Mouse (Mus musculus): Measurements from ENCODE around the gene Lsamp.

The Lsamp gene

GRCm38 (mm10) chr16:42016791-42017643, 2032.9 kb downstream of the Lsamp start:
- Histone ChIP-seq H3K36me3 (ENCODE audit: control insufficient read depth, insufficient read depth, low read length, poor library complexity, severe bottlenecking) (no peaks in the 10 kb centered on the region), H3K27me3 (ENCODE audit: control insufficient read depth, insufficient read depth, low read length, poor library complexity, severe bottlenecking) (no peaks in the 10 kb centered on the region)
- no peak for DNase-seq (ENCODE audit: low read depth, low spot score)

GRCm38 (mm10) chr16:42022566-42022965, 2038.4 kb downstream of the Lsamp start:
- H3K27me3 ChIP-seq (ENCODE audit: control insufficient read depth, insufficient read depth, low read length, poor library complexity, severe bottlenecking) = no peaks in the 10 kb centered on the region
- DNase-seq (ENCODE audit: low read depth, low spot score) = no peak
- no peaks in the 10 kb centered on the region for H3K36me3 ChIP-seq (ENCODE audit: control insufficient read depth, insufficient read depth, low read length, poor library complexity, severe bottlenecking)

GRCm38 (mm10) chr16:42032030-42032429, 2047.9 kb downstream of the Lsamp start:
- DNase-seq (ENCODE audit: low read depth, low spot score) = no peak
- H3K27me3 ChIP-seq (ENCODE audit: control insufficient read depth, insufficient read depth, low read length, poor library complexity, severe bottlenecking) = no peaks in the 10 kb centered on the region
- no peaks in the 10 kb centered on the region for H3K36me3 ChIP-seq (ENCODE audit: control insufficient read depth, insufficient read depth, low read length, poor library complexity, severe bottlenecking)

- DNase-seq (ENCODE audit: low read depth, low spot score) = no peak
- no peaks in the 10 kb centered on the region for H3K36me3 ChIP-seq (ENCODE audit: control insufficient read depth, insufficient read depth, low read length, poor library complexity, severe bottlenecking)
- no peaks in the 10 kb centered on the region for H3K27me3 ChIP-seq (ENCODE audit: control insufficient read depth, insufficient read depth, low read length, poor library complexity, severe bottlenecking)
Measured at GRCm38 (mm10) chr16:42033449-42033848, 2049.3 kb downstream of the Lsamp start.

- no peaks in the 10 kb centered on the region for H3K27me3 ChIP-seq (ENCODE audit: control insufficient read depth, insufficient read depth, low read length, poor library complexity, severe bottlenecking)
- no peaks in the 10 kb centered on the region for H3K36me3 ChIP-seq (ENCODE audit: control insufficient read depth, insufficient read depth, low read length, poor library complexity, severe bottlenecking)
- no peak for DNase-seq (ENCODE audit: low read depth, low spot score)
Measured at GRCm38 (mm10) chr16:42048138-42048537, 2064.0 kb downstream of the Lsamp start.

- Histone ChIP-seq H3K36me3 (ENCODE audit: control insufficient read depth, insufficient read depth, low read length, poor library complexity, severe bottlenecking) (no peaks in the 10 kb centered on the region), H3K27me3 (ENCODE audit: control insufficient read depth, insufficient read depth, low read length, poor library complexity, severe bottlenecking) (no peaks in the 10 kb centered on the region)
- no peak for DNase-seq (ENCODE audit: low read depth, low spot score)
Measured at GRCm38 (mm10) chr16:42059927-42060326, 2075.8 kb downstream of the Lsamp start.

- no peak for DNase-seq (ENCODE audit: low read depth, low spot score)
- Histone ChIP-seq H3K27me3 (ENCODE audit: control insufficient read depth, insufficient read depth, low read length, poor library complexity, severe bottlenecking) (no peaks in the 10 kb centered on the region), H3K36me3 (ENCODE audit: control insufficient read depth, insufficient read depth, low read length, poor library complexity, severe bottlenecking) (no peaks in the 10 kb centered on the region)
Measured at GRCm38 (mm10) chr16:42074325-42074724, 2090.2 kb downstream of the Lsamp start.

GRCm38 (mm10) chr16:42079573-42079972, 2095.4 kb downstream of the Lsamp start:
- H3K27me3 ChIP-seq (ENCODE audit: control insufficient read depth, insufficient read depth, low read length, poor library complexity, severe bottlenecking) = no peaks in the 10 kb centered on the region
- no peak for DNase-seq (ENCODE audit: low read depth, low spot score)
- H3K36me3 ChIP-seq (ENCODE audit: control insufficient read depth, insufficient read depth, low read length, poor library complexity, severe bottlenecking) = no peaks in the 10 kb centered on the region

- no peak for DNase-seq (ENCODE audit: low read depth, low spot score)
- no peaks in the 10 kb centered on the region for H3K36me3 ChIP-seq (ENCODE audit: control insufficient read depth, insufficient read depth, low read length, poor library complexity, severe bottlenecking)
Measured at GRCm38 (mm10) chr16:42081611-42082010, 2097.4 kb downstream of the Lsamp start.

GRCm38 (mm10) chr16:42097510-42097909, 2113.3 kb downstream of the Lsamp start:
- no peak for DNase-seq (ENCODE audit: low read depth, low spot score)
- H3K27me3 ChIP-seq (ENCODE audit: control insufficient read depth, insufficient read depth, low read length, poor library complexity, severe bottlenecking) = no peaks in the 10 kb centered on the region; the same call in 1 of the 2 replicates
- H3K36me3 ChIP-seq (ENCODE audit: control insufficient read depth, insufficient read depth, low read length, poor library complexity, severe bottlenecking) = no peaks in the 10 kb centered on the region

More at GRCm38 (mm10) chr16:42081611-42082010, 2097.4 kb downstream of the Lsamp start:
- H3K27me3 ChIP-seq (ENCODE audit: control insufficient read depth, insufficient read depth, low read length, poor library complexity, severe bottlenecking) = no peaks in the 10 kb centered on the region

GRCm38 (mm10) chr16:42102186-42102585, 2118.0 kb downstream of the Lsamp start:
- Histone ChIP-seq H3K36me3 (ENCODE audit: control insufficient read depth, insufficient read depth, low read length, poor library complexity, severe bottlenecking) (no peaks in the 10 kb centered on the region), H3K27me3 (ENCODE audit: control insufficient read depth, insufficient read depth, low read length, poor library complexity, severe bottlenecking) (no peaks in the 10 kb centered on the region; the same call in 1 of the 2 replicates)
- DNase-seq (ENCODE audit: low read depth, low spot score) = no peak

- H3K36me3 ChIP-seq (ENCODE audit: control insufficient read depth, insufficient read depth, low read length, poor library complexity, severe bottlenecking) = no peaks in the 10 kb centered on the region
Measured at GRCm38 (mm10) chr16:42102635-42103034, 2118.5 kb downstream of the Lsamp start.

GRCm38 (mm10) chr16:42112251-42112650, 2128.1 kb downstream of the Lsamp start:
- no peaks in the 10 kb centered on the region for H3K36me3 ChIP-seq (ENCODE audit: control insufficient read depth, insufficient read depth, low read length, poor library complexity, severe bottlenecking)
- DNase-seq (ENCODE audit: low read depth, low spot score) = no peak
- no peaks in the 10 kb centered on the region for H3K27me3 ChIP-seq (ENCODE audit: control insufficient read depth, insufficient read depth, low read length, poor library complexity, severe bottlenecking)

More at GRCm38 (mm10) chr16:42102635-42103034, 2118.5 kb downstream of the Lsamp start:
- H3K27me3 ChIP-seq (ENCODE audit: control insufficient read depth, insufficient read depth, low read length, poor library complexity, severe bottlenecking) = no peaks in the 10 kb centered on the region; the same call in 1 of the 2 replicates
- DNase-seq (ENCODE audit: low read depth, low spot score) = no peak

- H3K36me3 ChIP-seq (ENCODE audit: control insufficient read depth, insufficient read depth, low read length, poor library complexity, severe bottlenecking) = no peaks in the 10 kb centered on the region
- no peak for DNase-seq (ENCODE audit: low read depth, low spot score)
Measured at GRCm38 (mm10) chr16:42113246-42113645, 2129.1 kb downstream of the Lsamp start.

GRCm38 (mm10) chr16:42121788-42122187, 2137.6 kb downstream of the Lsamp start:
- Histone ChIP-seq H3K36me3 (ENCODE audit: control insufficient read depth, insufficient read depth, low read length, poor library complexity, severe bottlenecking) (no peaks in the 10 kb centered on the region), H3K27me3 (ENCODE audit: control insufficient read depth, insufficient read depth, low read length, poor library complexity, severe bottlenecking) (no peaks in the 10 kb centered on the region)
- no peak for DNase-seq (ENCODE audit: low read depth, low spot score)

More at GRCm38 (mm10) chr16:42113246-42113645, 2129.1 kb downstream of the Lsamp start:
- H3K27me3 ChIP-seq (ENCODE audit: control insufficient read depth, insufficient read depth, low read length, poor library complexity, severe bottlenecking) = no peaks in the 10 kb centered on the region
